21 mouse cellular contexts compared by ENCODE assay signal in the genomic region with DNA sequence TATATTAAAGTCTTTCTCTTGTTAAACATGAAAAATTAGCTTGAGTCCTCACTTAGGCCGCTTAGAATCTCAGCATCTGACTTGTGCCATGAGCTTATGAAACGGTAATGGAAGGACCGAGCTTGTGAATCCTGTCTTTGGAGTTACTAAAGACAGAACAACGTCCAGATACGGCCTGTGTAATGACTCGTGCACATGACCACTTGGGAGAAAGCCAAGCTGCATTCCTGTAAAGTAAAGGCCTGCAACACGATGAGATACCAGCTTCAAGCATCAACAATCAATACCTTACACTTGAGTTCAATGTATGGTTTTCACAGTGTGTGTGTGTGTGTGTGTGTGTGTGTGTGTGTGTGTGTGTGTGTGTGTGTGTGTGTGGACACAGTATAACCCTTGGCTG.
"Had no signal": no experiment of that assay in that cellular context is flagged by ENCODE, and none has a peak within 500 bp of the region (broad histone marks: within the 10 kb centered on the region; RNA-seq: fewer than 3 reads in every experiment).

No protein-coding gene starts in this region.

- H3K4me2 ChIP-seq: heart, embryonic 11.5 days; heart, embryonic 13.5 days; heart, embryonic 15.5 days; hindbrain, embryonic 13.5 days; hindbrain, embryonic 15.5 days; limb, embryonic 12.5 days; liver, embryonic 12.5 days had no signal

- H3K4me3 ChIP-seq: heart, adult 2 months; heart, embryonic 13.5 days; heart, embryonic 15.5 days; hindbrain, embryonic 13.5 days; hindbrain, embryonic 15.5 days; limb, embryonic 12.5 days; liver, embryonic 12.5 days had no signal

- ATAC-seq: hindbrain, postnatal 0 days; liver, embryonic 12.5 days had no signal

- H3K9ac ChIP-seq: heart, embryonic 13.5 days; heart, embryonic 15.5 days; hindbrain, embryonic 13.5 days; hindbrain, embryonic 15.5 days; limb, embryonic 12.5 days; liver, embryonic 12.5 days; liver, embryonic 14.5 days had no signal

- H3K9me3 ChIP-seq: heart, embryonic 13.5 days; heart, embryonic 15.5 days; hindbrain, embryonic 13.5 days; hindbrain, embryonic 15.5 days; liver, embryonic 12.5 days had no signal

- DNase-seq: gastrocnemius, postnatal 14 days; gastrocnemius, postnatal 36 days; heart, adult 11 months; heart, adult 2 months; heart, postnatal 14 days; heart, postnatal 36 days; kidney, adult 11 months; kidney, postnatal 10 days; layer of hippocampus, adult 9-11 months; layer of hippocampus, postnatal 36 days; left cerebral cortex, postnatal 4 days; liver had no signal

- H3K4me1 ChIP-seq: heart, embryonic 15.5 days; hindbrain, embryonic 13.5 days; hindbrain, embryonic 15.5 days had no signal

- H3K36me3 ChIP-seq: heart, embryonic 15.5 days; hindbrain, embryonic 13.5 days; hindbrain, embryonic 15.5 days; limb, embryonic 12.5 days had no signal

- H3K27ac ChIP-seq: heart, adult 2 months; heart, embryonic 13.5 days; heart, embryonic 15.5 days; hindbrain, embryonic 13.5 days; hindbrain, embryonic 15.5 days; hindbrain, postnatal 0 days; limb, embryonic 12.5 days; liver, embryonic 12.5 days; liver, embryonic 14.5 days had no signal

- H3K27me3 ChIP-seq: heart, embryonic 13.5 days; heart, embryonic 15.5 days; hindbrain, embryonic 13.5 days; hindbrain, embryonic 15.5 days; limb, embryonic 12.5 days; liver, embryonic 12.5 days had no signal
